Mouse (Mus musculus): ENCODE data around the gene Tmem163. TPM values are rescaled to one million over a fixed set of nuclear protein-coding genes. Genes with fewer than 3 reads are reported as not detected.

Tmem163 gene
- total and polyA plus RNA-seq, 3 experiments = not detected

DNA sequence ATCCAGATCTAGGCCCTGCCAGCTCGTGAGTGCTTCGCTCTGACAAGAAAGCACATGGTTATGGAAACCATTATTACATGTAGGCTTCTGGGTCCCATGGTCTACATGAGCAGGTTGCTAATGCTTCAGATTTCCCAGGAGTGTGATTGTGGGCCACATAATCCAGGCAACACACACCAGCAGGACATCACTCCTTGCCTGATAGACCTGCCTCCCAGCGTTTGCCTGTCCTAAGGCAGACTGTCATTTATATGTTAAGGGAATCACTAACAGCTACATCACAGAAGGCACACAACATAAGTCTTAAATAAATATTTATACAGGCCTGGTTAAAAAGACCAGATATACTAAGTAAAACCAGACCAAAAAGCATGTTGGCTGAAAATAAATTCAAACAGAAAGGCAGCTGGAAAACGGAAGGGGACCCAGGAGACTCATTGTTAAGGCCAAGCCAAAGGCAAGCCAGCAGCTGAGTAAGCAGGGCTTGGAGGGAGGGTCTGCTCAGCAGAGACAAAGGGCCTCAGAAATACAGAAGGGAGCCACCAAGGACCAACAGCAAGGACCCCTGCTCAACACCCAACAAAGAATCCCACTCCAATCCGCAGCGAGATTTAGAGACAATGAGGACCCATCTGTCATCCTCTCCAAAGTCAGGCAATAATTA, 123.4 kb downstream of the Tmem163 start:
- DNase-seq (ENCODE audit: low read depth, low spot score) = no peak
- no peaks in the 10 kb centered on the region for H3K79me2 ChIP-seq (ENCODE audit: control insufficient read depth, insufficient read depth, low read length, poor library complexity)
- H3K9ac ChIP-seq (ENCODE audit: control insufficient read depth, low read depth, low read length, poor library complexity, severe bottlenecking) = no peak overlapping the region
- no peak overlapping the region for H3K27ac ChIP-seq (ENCODE audit: control insufficient read depth, low read depth, low read length)
- no peaks in the 10 kb centered on the region for H3K4me1 ChIP-seq (ENCODE audit: control insufficient read depth in 1 of 2, insufficient read depth in 2 of 2, low read length in 2 of 2)
- H3K4me3 ChIP-seq (ENCODE audit: control insufficient read depth in 1 of 2, insufficient read depth in 1 of 2, low read depth in 2 of 2, low read length in 2 of 2) = no peak overlapping the region
- TF ChIP-seq KAT2A (conservative IDR thresholded peaks at IDR 0.05; ENCODE audit: low read depth, low read length) (no peak), NELFE (IDR thresholded peaks at IDR 0.05; ENCODE audit: low read depth, low read length) (no peak), MEF2A (IDR thresholded peaks at IDR 0.05; ENCODE audit: extremely low read depth, insufficient replicate concordance, low read depth, low read length, poor library complexity, severe bottlenecking) (no peak)
- no peaks in the 10 kb centered on the region for H3K9me3 ChIP-seq (replicated peaks; ENCODE audit: insufficient read depth, low read length)
- H3K27me3 ChIP-seq (ENCODE audit: control insufficient read depth in 1 of 2, insufficient read depth in 2 of 2, low read length in 2 of 2) = peaks cover 0 to 1% of the 10 kb centered on the region in 2 experiments; a peak in 1 of 4 replicates
- no peaks in the 10 kb centered on the region for H3K36me3 ChIP-seq (ENCODE audit: control insufficient read depth in 1 of 2, insufficient read depth in 2 of 2, low read length in 2 of 2)

DNA sequence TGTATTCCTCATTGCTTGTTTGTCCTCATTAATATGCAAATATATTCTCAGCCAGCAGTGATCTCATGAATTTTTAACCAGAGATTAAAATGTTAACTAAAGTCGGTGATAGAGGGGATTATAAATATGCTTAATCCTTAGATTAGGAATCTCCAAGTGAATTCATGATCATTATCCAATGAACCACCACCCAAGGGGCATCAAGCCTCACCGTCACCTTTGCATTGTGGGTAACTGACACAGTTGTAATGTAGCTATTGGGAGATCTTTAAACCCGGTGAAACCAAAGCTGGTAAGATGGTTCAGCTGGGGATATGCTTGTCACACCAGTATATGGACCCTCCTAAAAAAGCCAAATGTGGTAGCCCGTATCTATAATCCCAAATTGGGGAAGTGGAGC, 131.3 kb downstream of the Tmem163 start:
- H3K9ac ChIP-seq (ENCODE audit: control insufficient read depth, low read depth, low read length, poor library complexity, severe bottlenecking) = no peak overlapping the region
- no peaks in the 10 kb centered on the region for H3K36me3 ChIP-seq (ENCODE audit: control insufficient read depth in 1 of 2, insufficient read depth in 2 of 2, low read length in 2 of 2)
- peaks cover 1 to 3% of the 10 kb centered on the region in 2 experiments; a peak in 2 of 4 replicates for H3K27me3 ChIP-seq (ENCODE audit: control insufficient read depth in 1 of 2, insufficient read depth in 2 of 2, low read length in 2 of 2)
- no peak for DNase-seq (ENCODE audit: low read depth, low spot score)
- no peak overlapping the region for H3K4me3 ChIP-seq (ENCODE audit: control insufficient read depth in 1 of 2, insufficient read depth in 1 of 2, low read depth in 2 of 2, low read length in 2 of 2)
- no peaks in the 10 kb centered on the region for H3K79me2 ChIP-seq (ENCODE audit: control insufficient read depth, insufficient read depth, low read length, poor library complexity)
- H3K9me3 ChIP-seq (replicated peaks; ENCODE audit: insufficient read depth, low read length) = no peaks in the 10 kb centered on the region
- H3K4me1 ChIP-seq (ENCODE audit: control insufficient read depth in 1 of 2, insufficient read depth in 2 of 2, low read length in 2 of 2) = no peaks in the 10 kb centered on the region
- no peak for TF ChIP-seq HCFC1 (IDR thresholded peaks at IDR 0.05; ENCODE audit: low read depth, low read length)
- no peak overlapping the region for H3K27ac ChIP-seq (ENCODE audit: control insufficient read depth, low read depth, low read length)

DNA sequence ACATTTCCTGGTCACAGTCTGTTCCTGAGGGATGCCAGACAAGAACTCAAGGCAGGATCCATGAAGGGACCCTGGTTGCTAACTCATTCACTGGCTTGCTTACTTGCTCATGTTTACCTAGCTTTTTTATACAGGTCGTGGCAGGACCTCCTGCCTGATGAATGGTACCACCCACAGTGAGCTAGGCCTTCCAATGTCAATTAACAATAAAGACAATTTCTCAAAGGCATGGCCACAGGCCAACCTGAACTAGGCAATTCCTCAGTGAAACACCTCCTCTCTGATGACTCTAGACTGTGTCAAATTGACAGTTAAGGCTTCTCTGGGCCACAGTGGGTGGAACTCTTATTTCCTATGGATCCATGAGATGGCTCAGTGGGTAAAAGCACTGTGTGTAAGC, 136.6 kb downstream of the Tmem163 start:
- no peak overlapping the region for H3K9ac ChIP-seq (ENCODE audit: control insufficient read depth, low read depth, low read length, poor library complexity, severe bottlenecking)
- no peak for DNase-seq (ENCODE audit: low read depth, low spot score)

More for the DNA sequence above, 136.6 kb downstream of the Tmem163 start:
- Histone ChIP-seq H3K9me3 (replicated peaks; ENCODE audit: insufficient read depth, low read length) (no peaks in the 10 kb centered on the region), H3K27me3 (ENCODE audit: control insufficient read depth in 1 of 2, insufficient read depth in 2 of 2, low read length in 2 of 2) (no peaks in the 10 kb centered on the region), H3K27ac (ENCODE audit: control insufficient read depth, low read depth, low read length) (no peak overlapping the region), H3K79me2 (ENCODE audit: control insufficient read depth, insufficient read depth, low read length, poor library complexity) (no peaks in the 10 kb centered on the region), H3K4me3 (ENCODE audit: control insufficient read depth in 1 of 2, insufficient read depth in 1 of 2, low read depth in 2 of 2, low read length in 2 of 2) (no peak overlapping the region), H3K4me1 (ENCODE audit: control insufficient read depth in 1 of 2, insufficient read depth in 2 of 2, low read length in 2 of 2) (no peaks in the 10 kb centered on the region), H3K36me3 (ENCODE audit: control insufficient read depth in 1 of 2, insufficient read depth in 2 of 2, low read length in 2 of 2) (no peaks in the 10 kb centered on the region)
- TF ChIP-seq CHD2 (IDR thresholded peaks at IDR 0.05; ENCODE audit: low read length) = no peak
- no peak for TF ChIP-seq SIN3A (IDR thresholded peaks at IDR 0.05; ENCODE audit: low read length)
- no peak for TF ChIP-seq POLR2AphosphoS5 (IDR thresholded peaks at IDR 0.05; ENCODE audit: borderline replicate concordance, low read depth, low read length)
- no peak for TF ChIP-seq CTCF (IDR thresholded peaks at IDR 0.05 in 2 of 3, conservative IDR thresholded peaks at IDR 0.05 in 1 of 3; ENCODE audit: control insufficient read depth in 1 of 3, insufficient read depth in 1 of 3, low read depth in 2 of 3, low read length in 3 of 3, poor library complexity in 1 of 3, severe bottlenecking in 1 of 3)
- TF ChIP-seq ELF1 (IDR thresholded peaks at IDR 0.05; ENCODE audit: low read depth, low read length) = no peak
- TF ChIP-seq RCOR1 (IDR thresholded peaks at IDR 0.05; ENCODE audit: low read depth, low read length) = no peak
- no peak for TF ChIP-seq BHLHE40 (IDR thresholded peaks at IDR 0.05; ENCODE audit: borderline replicate concordance, low read depth, low read length)
- no peak for TF ChIP-seq POLR2AphosphoS2 (IDR thresholded peaks at IDR 0.05; ENCODE audit: low read length)
- TF ChIP-seq ZNF384 (IDR thresholded peaks at IDR 0.05; ENCODE audit: low read depth, low read length) = no peak
- no peak for TF ChIP-seq MAFK (IDR thresholded peaks at IDR 0.05; ENCODE audit: borderline replicate concordance, low read depth, low read length)
- TF ChIP-seq MYC (IDR thresholded peaks at IDR 0.05; ENCODE audit: low read depth, low read length) = no peak
- TF ChIP-seq TAL1 (IDR thresholded peaks at IDR 0.05; ENCODE audit: low read length) = no peak
- no peak for TF ChIP-seq GABPA (IDR thresholded peaks at IDR 0.05; ENCODE audit: low read depth, low read length)
- no peak for TF ChIP-seq KAT2A (conservative IDR thresholded peaks at IDR 0.05; ENCODE audit: low read depth, low read length)
- TF ChIP-seq NELFE (IDR thresholded peaks at IDR 0.05; ENCODE audit: low read depth, low read length) = no peak
- no peak for TF ChIP-seq ZKSCAN1 (IDR thresholded peaks at IDR 0.05; ENCODE audit: low read depth, low read length)
- TF ChIP-seq USF1 (IDR thresholded peaks at IDR 0.05; ENCODE audit: low read depth, low read length) = no peak
- TF ChIP-seq MYB (IDR thresholded peaks at IDR 0.05; ENCODE audit: low read depth, low read length) = no peak
- no peak for TF ChIP-seq TCF12 (IDR thresholded peaks at IDR 0.05; ENCODE audit: low read depth, low read length)
- TF ChIP-seq NRF1 (IDR thresholded peaks at IDR 0.05; ENCODE audit: insufficient read depth, low read depth, low read length, poor library complexity, severe bottlenecking) = no peak
